Mouse (Mus musculus): ENCODE measurements around the gene Ssr2. TPM values are rescaled to one million over a fixed set of nuclear protein-coding genes. Genes with fewer than 3 reads are reported as not detected.
A peak's percentile ranks its signal among the peaks of the same experiment; 100 is the strongest.
"Not testable (repeated sequence)": the region's sequence is repeated elsewhere in the genome, so short reads cannot be mapped to it uniquely, and the experiment has no call there.

Gene Ssr2
- polyA plus RNA-seq, 2 experiments from 2014 or later, result 160 to 161 TPM

GRCm38 (mm10) chr3:88604863-88605262, 29.2 kb downstream of the Ssr2 start:
- no peak for ATAC-seq

- not testable (repeated sequence) for ATAC-seq
Observed at GRCm38 (mm10) chr3:88605666-88606065, 30.0 kb downstream of the Ssr2 start, which contains the start of gene Arhgef2. Gene Arhgef2 (plus strand): TSS chr3:88605966.

- peak; percentile 96 for ATAC-seq
Observed at GRCm38 (mm10) chr3:88607065-88607757, 31.5 kb downstream of the Ssr2 start.

GRCm38 (mm10) chr3:88607758-88608138, 32.1 kb downstream of the Ssr2 start:
- no peak for ATAC-seq

- ATAC-seq, result no peak
Observed at GRCm38 (mm10) chr3:88609066-88609465, 33.4 kb downstream of the Ssr2 start.

- no peak for ATAC-seq
Observed at GRCm38 (mm10) chr3:88614418-88614817, 38.7 kb downstream of the Ssr2 start.

GRCm38 (mm10) chr3:88615117-88615516, 39.4 kb downstream of the Ssr2 start:
- no peak for ATAC-seq

GRCm38 (mm10) chr3:88615902-88616391, 40.3 kb downstream of the Ssr2 start:
- no peak for ATAC-seq

- no peak for ATAC-seq
Observed at GRCm38 (mm10) chr3:88616951-88617500, 41.4 kb downstream of the Ssr2 start.

GRCm38 (mm10) chr3:88618074-88618871, 42.6 kb downstream of the Ssr2 start:
- ATAC-seq, result no peak

- ATAC-seq, result no peak
Observed at GRCm38 (mm10) chr3:88619113-88620097, 43.7 kb downstream of the Ssr2 start.

GRCm38 (mm10) chr3:88620146-88620991, 44.7 kb downstream of the Ssr2 start:
- peak; percentile 30 for ATAC-seq

- peak; percentile 64 for ATAC-seq
Observed at GRCm38 (mm10) chr3:88620992-88621536, 45.4 kb downstream of the Ssr2 start.

- no peak for ATAC-seq
Observed at GRCm38 (mm10) chr3:88621537-88622112, 45.9 kb downstream of the Ssr2 start.

- ATAC-seq, result peak; percentile 46
Observed at GRCm38 (mm10) chr3:88622113-88622940, 46.7 kb downstream of the Ssr2 start.

GRCm38 (mm10) chr3:88622941-88623345, 47.3 kb downstream of the Ssr2 start:
- peak; percentile 30 for ATAC-seq

GRCm38 (mm10) chr3:88623346-88624135, 47.9 kb downstream of the Ssr2 start:
- ATAC-seq, result no peak

GRCm38 (mm10) chr3:88624324-88624723, 48.6 kb downstream of the Ssr2 start:
- ATAC-seq, result no peak

- no peak for ATAC-seq
Observed at GRCm38 (mm10) chr3:88624951-88625350, 49.3 kb downstream of the Ssr2 start.
